Mouse (Mus musculus) stomach, embryonic 14.5 days (tissue): ENCODE data around the gene Vwa7. TPM values are rescaled to one million over a fixed set of nuclear protein-coding genes. Genes with fewer than 3 reads are reported as not detected.

Source experiments
- ATAC-seq: fragments of 200-750 bp; cut with Nextera tagmentation; 2 replicates; pipeline ENCODE4 v1.8.0; 2017; ENCODE audit warnings: low read depth, moderate TSS enrichment; ENCODE audit not compliant: insufficient number of reproducible peaks, insufficient read depth, low FRiP score
- H3K27ac ChIP-seq: fragments of 300-500 bp; sonication (generic); 2 replicates; pipeline ENCODE4 v1.5.1; 2014; ENCODE audit warnings: mild to moderate bottlenecking, low read length, moderate library complexity, mixed read lengths
- H3K27me3 ChIP-seq: fragments of 300-500 bp; sonication (generic); 2 replicates; pipeline ENCODE4 v1.6.1; 2014; ENCODE audit warnings: low read length, control low read depth, mixed read lengths; ENCODE audit not compliant: control insufficient read depth, insufficient read depth
- H3K36me3 ChIP-seq: fragments of 300-500 bp; sonication (generic); 2 replicates; pipeline ENCODE4 v1.6.1; 2014; ENCODE audit warnings: mild to moderate bottlenecking, control low read depth, low read length, moderate library complexity, mixed read lengths; ENCODE audit not compliant: control insufficient read depth, insufficient read depth
- H3K4me1 ChIP-seq: fragments of 300-500 bp; sonication (generic); 2 replicates; pipeline ENCODE4 v1.6.1; 2014; ENCODE audit warnings: low read length, control low read depth, mixed read lengths; ENCODE audit not compliant: control insufficient read depth, insufficient read depth
- H3K4me2 ChIP-seq: fragments of 300-500 bp; sonication (generic); replicated peaks from 2 replicates; pipeline ENCODE4 v1.6.1; 2014; ENCODE audit warnings: low read depth, low read length, control low read depth
- H3K4me3 ChIP-seq: fragments of 300-500 bp; sonication (generic); 2 replicates; pipeline ENCODE4 v1.5.1; 2014; ENCODE audit warnings: low read depth, low read length, control low read depth
- H3K9ac ChIP-seq: fragments of 300-500 bp; sonication (generic); replicated peaks from 2 replicates; pipeline ENCODE4 v1.6.1; 2014; ENCODE audit warnings: low read depth, mild to moderate bottlenecking, control low read depth, low read length, moderate library complexity, mixed read lengths
- H3K9me3 ChIP-seq: fragments of 300-500 bp; sonication (generic); 2 replicates; pipeline ENCODE4 v1.6.1; 2016; ENCODE audit warnings: low read depth, low read length, control low read depth; ENCODE audit not compliant: control insufficient read depth
- WGBS: fragments of 180-500 bp; shearing (Covaris S2); extraction: QIAGEN DNeasy Blood & Tissue Kit; methylation state at CpG from one replicate; pipeline ENCODE4 v1.1.7; 2014; 5-methylcytosine and 5-hydroxymethylcytosine counted together
- polyA plus RNA-seq: library from polyadenylated mRNA; unstranded; fragments of >200 nt; fragmentation: Nextera tagmentation; extraction: Ambion mirVana; gene quantifications from 2 replicates; pipeline ENCODE4 v1.2.1, GENCODE M21; 2014

The Vwa7 gene
- polyA plus RNA-seq, 1 experiment from 2014 or later = 0.22 TPM

DNA sequence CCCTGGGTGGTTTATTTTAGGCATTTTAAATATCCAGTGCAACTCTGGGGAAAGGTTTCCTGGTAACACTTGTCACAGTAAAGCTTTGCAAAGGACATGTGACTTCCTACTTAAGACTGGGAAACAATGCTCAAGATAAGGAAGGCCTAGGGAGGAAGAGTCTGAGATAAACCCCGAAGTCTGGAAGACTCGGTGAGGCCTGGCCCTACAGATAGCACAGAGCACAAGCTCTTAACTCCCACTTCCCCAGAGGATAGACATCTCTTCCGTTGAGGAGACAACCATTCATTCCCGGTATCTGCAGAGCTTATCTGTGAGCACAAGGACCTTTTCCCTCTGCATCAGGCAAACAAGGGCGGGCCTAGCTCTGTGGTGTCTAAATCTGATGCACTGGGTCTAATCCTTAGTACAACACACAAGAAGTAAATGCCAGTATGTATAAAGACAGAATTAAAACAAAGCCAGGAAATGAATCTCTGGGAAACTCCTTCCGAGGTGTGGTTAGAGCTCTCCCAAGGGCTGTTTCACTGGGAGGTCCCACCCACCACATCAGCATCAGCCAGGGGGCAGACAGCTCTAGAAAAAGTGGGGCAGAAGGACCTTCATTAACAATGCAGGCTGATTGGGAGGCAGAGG, 5.6 kb downstream of the Vwa7 start:
- Histone ChIP-seq H3K9ac (no peak overlapping the region), H3K9me3 (no peaks in the 10 kb centered on the region), H3K27ac (peak overlapping the region; percentile 49; the same call in 1 of the 2 replicates), H3K36me3 (no peaks in the 10 kb centered on the region; the same call in 1 of the 2 replicates), H3K27me3 (no peaks in the 10 kb centered on the region), H3K4me3 (no peak overlapping the region), H3K4me2 (no peak overlapping the region), H3K4me1 (peaks cover 9% of the 10 kb centered on the region)
- WGBS = 41% methylated on average over 6 of the region's 6 CpGs
- no peak for ATAC-seq

DNA sequence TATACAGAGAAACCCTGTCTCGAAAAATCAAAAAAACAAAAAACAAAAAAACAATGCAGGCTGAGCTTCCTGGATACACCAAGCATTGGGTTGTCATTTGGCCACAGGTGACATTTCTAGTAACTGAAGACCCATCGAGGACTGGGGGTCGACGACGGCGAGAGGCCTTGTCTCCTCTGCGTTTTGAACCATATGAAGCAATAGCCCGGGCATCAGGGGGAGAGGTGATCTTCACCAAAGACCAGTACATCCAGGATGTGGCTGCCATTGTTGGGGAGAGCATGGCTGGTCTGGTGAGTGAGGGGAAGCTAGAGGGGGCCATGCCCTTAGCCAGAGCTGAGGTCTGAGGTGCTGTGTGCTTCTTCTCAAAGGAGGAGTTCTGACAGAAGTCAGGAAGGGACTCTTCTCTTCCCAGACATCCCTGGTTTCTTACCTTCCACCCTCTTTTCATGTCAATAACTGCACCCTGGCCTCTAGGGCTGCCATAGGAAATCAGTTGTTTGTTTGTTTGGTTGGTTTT, 6.2 kb downstream of the Vwa7 start:
- Histone ChIP-seq H3K9ac (no peak overlapping the region), H3K27ac (no peak overlapping the region), H3K36me3 (no peaks in the 10 kb centered on the region), H3K4me1 (peaks cover 9% of the 10 kb centered on the region), H3K9me3 (no peaks in the 10 kb centered on the region), H3K27me3 (no peaks in the 10 kb centered on the region), H3K4me3 (no peak overlapping the region), H3K4me2 (no peak overlapping the region)
- 93% methylated on average over 8 of the region's 8 CpGs for WGBS
- ATAC-seq = no peak

DNA sequence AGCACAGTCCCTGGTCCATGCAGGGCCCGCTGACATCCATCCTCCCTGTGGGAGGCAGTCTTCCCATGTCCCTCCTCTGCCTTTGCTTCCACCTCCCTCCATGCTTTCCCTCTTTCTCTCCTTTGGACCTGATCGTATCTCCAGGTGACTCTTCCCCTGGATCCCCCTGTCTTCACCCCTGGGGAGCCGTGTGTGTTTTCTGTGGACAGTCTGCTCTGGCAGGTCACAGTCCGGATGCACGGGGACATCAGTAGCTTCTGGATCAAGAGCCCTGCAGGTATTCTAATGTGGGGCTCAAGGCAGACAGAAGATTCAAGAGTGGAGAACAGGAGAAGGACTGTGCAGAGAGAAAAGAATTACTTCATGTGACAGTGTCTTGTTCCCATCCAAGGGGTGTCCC, 6.8 kb downstream of the Vwa7 start:
- Histone ChIP-seq H3K4me3 (no peak overlapping the region), H3K9me3 (no peaks in the 10 kb centered on the region), H3K27ac (no peak overlapping the region), H3K4me2 (no peak overlapping the region), H3K36me3 (no peaks in the 10 kb centered on the region), H3K27me3 (no peaks in the 10 kb centered on the region), H3K9ac (no peak overlapping the region), H3K4me1 (peaks cover 12% of the 10 kb centered on the region)
- WGBS = 81% methylated on average over 5 of the region's 5 CpGs
- no peak for ATAC-seq

DNA sequence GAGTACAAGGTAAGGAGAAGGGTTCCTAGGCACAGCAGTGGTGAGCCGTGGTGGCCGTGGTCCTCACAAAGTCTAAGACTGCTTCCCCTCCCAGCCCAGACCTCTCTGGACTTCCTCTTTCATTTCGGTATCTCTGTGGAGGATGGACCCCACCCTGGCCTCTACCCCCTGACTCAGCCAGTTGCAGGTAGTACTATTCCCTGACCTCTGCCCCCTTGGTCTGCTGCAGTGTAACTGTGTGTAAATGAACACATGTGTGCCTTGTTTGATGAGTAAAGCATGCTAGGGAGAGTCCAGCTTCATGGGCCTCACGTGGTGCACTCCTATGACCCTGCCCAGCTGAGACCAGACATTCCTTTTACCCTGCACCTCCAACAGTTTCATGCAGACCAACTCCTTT, 7.4 kb downstream of the Vwa7 start:
- WGBS = 67% methylated on average over 4 of the region's 4 CpGs
- ATAC-seq = no peak
- H3K9ac ChIP-seq = no peak overlapping the region

DNA sequence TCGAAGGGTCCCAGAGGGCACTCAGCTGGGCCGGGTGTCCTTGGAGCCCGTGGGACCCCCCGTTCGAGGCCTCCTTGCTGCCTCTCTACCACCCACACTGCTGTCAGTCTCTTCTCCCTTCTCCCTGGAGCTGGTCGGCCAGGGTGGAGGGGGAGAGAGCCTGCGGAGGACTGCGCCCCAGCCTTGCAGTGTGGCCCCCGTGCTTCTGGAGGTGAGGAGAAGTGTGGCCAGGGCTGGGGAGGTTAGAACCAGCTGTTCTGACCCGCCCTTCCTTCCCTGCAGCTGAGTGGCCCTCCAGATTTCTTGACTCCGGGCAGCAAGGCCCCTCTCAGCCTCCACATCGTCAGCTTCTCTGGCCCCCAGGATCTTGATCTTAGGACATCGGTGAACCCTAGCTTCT, 7.9 kb downstream of the Vwa7 start:
- Histone ChIP-seq H3K27ac (no peak overlapping the region), H3K27me3 (no peaks in the 10 kb centered on the region), H3K9ac (no peak overlapping the region; the same call in 1 of the 2 replicates), H3K4me2 (no peak overlapping the region), H3K4me1 (peaks cover 12% of the 10 kb centered on the region), H3K36me3 (no peaks in the 10 kb centered on the region), H3K9me3 (no peaks in the 10 kb centered on the region), H3K4me3 (no peak overlapping the region)
- ATAC-seq = no peak
- 62% methylated on average over 12 of the region's 13 CpGs for WGBS

More for the DNA sequence above, 7.4 kb downstream of the Vwa7 start:
- Histone ChIP-seq H3K4me3 (no peak overlapping the region), H3K27ac (no peak overlapping the region), H3K9me3 (no peaks in the 10 kb centered on the region), H3K27me3 (no peaks in the 10 kb centered on the region), H3K4me1 (peaks cover 12% of the 10 kb centered on the region), H3K4me2 (no peak overlapping the region), H3K36me3 (no peaks in the 10 kb centered on the region)

DNA sequence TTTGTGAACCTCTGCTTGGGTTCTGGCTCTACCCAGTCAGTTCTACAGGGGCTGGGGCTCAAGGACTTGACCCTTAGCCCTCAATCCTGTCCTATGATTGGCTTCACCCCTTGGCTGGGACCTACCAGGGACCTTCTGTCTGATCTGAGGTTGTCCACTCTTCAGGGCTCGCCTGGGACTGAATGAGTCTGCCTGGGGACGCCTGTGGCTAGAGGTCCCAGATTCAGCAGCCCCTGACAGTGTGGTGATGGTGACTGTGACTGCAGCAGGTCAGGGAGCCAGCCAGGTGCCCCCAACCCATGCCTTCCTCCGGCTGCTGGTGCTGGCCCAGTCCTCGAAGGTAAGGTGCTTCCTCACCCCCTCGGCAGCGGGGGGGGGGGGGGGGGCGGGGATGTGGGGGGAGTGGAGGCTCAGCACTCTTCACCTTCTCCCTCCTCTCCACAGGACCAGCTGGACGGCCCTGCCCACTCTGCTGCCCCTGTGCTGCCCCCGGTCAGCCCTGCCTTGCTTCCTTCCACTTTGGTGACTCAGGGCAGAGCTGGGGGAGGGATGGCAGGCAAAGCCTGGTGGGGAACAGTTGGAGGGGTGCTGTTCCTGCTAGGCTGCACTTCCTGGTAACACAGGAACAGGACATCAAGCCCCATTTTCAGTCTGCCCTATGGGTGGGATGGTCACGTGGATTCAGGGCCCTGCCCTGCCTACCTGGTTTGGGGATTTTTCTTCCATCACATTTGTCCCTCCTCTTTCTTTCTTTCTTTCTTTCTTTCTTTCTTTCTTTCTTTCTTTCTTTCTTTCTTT, 8.5 kb downstream of the Vwa7 start:
- Histone ChIP-seq H3K4me1 (peaks cover 18% of the 10 kb centered on the region), H3K9ac (no peak overlapping the region), H3K27ac (no peak overlapping the region), H3K4me2 (no peak overlapping the region), H3K9me3 (no peaks in the 10 kb centered on the region), H3K4me3 (no peak overlapping the region), H3K36me3 (no peaks in the 10 kb centered on the region), H3K27me3 (no peaks in the 10 kb centered on the region)
- ATAC-seq = no peak
- 57% methylated on average over 8 of the region's 10 CpGs for WGBS

DNA sequence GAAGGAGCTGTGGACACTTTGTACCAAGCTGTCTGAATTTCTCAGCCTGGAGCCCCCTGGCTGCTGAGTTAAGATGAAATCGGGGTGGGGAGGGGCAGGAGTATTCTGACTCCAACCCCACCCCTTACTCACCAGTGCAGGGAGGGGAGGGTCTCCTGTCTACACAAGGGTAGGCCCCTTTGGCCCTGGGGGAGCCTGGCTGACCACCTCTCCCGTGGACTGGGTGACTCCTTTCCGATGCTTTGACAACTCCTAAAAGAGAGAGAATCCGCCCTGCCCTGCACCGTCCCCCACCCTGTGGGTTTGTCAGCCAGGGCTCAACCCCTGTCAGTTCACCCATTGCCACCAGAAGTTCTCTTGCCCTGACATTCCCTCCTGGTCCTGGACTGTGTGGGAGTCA, 9.8 kb downstream of the Vwa7 start:
- H3K27me3 ChIP-seq = no peaks in the 10 kb centered on the region
- H3K4me1 ChIP-seq = peaks cover 20% of the 10 kb centered on the region
- H3K27ac ChIP-seq = no peak overlapping the region
- 76% methylated on average over 5 of the region's 5 CpGs for WGBS
- no peak overlapping the region for H3K9ac ChIP-seq
- 0 out of 2 replicates have a peak overlapping the region, but pooled peaks have one; percentile 14 for H3K4me2 ChIP-seq
- H3K9me3 ChIP-seq = no peaks in the 10 kb centered on the region
- no peak for ATAC-seq
- H3K36me3 ChIP-seq = no peaks in the 10 kb centered on the region
- no peak overlapping the region for H3K4me3 ChIP-seq

DNA sequence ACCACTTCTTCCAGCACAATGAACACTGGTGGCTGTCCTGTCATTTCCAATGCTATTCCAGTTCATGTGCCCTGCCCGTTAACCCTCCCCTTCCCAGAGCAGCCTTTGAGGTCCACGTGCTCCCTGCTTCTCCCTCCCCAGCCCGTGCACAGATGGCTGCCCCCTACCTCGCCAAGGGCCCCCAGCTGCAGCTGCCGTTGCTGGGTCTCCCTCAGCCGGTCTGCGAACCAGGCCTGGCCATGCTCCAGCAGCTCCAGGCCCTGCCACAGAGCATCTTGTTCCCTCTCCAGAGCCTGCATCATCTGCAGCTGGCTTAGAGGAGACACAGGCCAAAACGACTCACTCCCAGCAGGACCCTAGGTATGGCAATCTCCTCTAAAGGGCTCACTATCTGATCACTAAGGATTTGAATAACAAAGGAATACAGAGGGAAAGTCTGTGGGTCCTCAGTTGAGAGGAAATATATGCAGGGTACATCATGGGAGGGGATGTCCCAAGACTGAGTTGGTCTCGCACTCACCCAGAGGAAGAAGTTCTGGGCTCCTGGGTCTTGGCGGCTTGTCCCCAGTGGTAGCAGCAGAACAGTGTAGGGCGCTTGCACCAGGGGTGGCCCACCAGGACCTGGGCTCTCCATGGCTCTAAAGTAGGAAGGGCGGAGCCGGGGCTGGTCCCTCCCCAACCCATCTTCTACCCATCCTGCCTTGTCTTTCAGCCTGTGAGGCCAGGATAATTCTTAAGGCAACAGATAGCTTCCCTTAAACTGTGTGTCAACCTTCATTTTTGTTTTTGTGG, 11.1 kb downstream of the Vwa7 start, which contains the start of gene Sapcd1:
Gene Sapcd1, minus strand, starts transcription at position 740 of the 792 bp plus-strand sequence.
- peak within 1 kb of the TSS; percentile 14; the same call in 1 of the 2 replicates for H3K4me2 ChIP-seq
- ATAC-seq = peak; percentile 53; the same call in 1 of the 2 replicates
- no peaks in the 10 kb centered on the region for H3K9me3 ChIP-seq
- peaks cover 17% of the 10 kb centered on the region for H3K4me1 ChIP-seq
- no peak within 1 kb of the TSS for H3K4me3 ChIP-seq
- 0 out of 2 replicates have a peak within 1 kb of the TSS, but pooled peaks have one; percentile 14 for H3K9ac ChIP-seq
- H3K27ac ChIP-seq = peak within 1 kb of the TSS; percentile 74
- 48% methylated on average over 13 of the region's 13 CpGs for WGBS
- H3K36me3 ChIP-seq = no peaks in the 10 kb centered on the region
- H3K27me3 ChIP-seq = no peaks in the 10 kb centered on the region
